Mouse (Mus musculus) granulocyte monocyte progenitor cell, adult 5-6 weeks (primary cell): Measurements from ENCODE around the gene Slc31a1. TPM values are rescaled to one million over a fixed set of nuclear protein-coding genes. Genes with fewer than 3 reads are reported as not detected.
A peak's percentile ranks its signal among the peaks of the same experiment; 100 is the strongest.

Experiments used
- ATAC-seq: replicated peaks from 2 replicates; pipeline ENCODE4 v1.8.0; 2016; ENCODE audit warnings: mild to moderate bottlenecking, moderate TSS enrichment, inconsistent platforms; ENCODE audit not compliant: poor library complexity, severe bottlenecking
- total RNA-seq, 2 experiments: library from RNA; stranded (forward) in 1 of 2; stranded (reverse) in 1 of 2; fragments of 200-712, 200-1000 nt in 1 of 2; fragments of >200 nt in 1 of 2; fragmentation: Nextera tagmentation in 1 of 2; gene quantifications; 2 replicates each; pipeline ENCODE4 v1.2.3; 2014 to 2017

The Slc31a1 gene
- total RNA-seq, 2 experiments from 2014 or later, result 19.8 to 22.5 TPM

GRCm38 (mm10) chr4:62361997-62362396 is 1.5 kb downstream of the Slc31a1 start:
- no peak for ATAC-seq

DNA sequence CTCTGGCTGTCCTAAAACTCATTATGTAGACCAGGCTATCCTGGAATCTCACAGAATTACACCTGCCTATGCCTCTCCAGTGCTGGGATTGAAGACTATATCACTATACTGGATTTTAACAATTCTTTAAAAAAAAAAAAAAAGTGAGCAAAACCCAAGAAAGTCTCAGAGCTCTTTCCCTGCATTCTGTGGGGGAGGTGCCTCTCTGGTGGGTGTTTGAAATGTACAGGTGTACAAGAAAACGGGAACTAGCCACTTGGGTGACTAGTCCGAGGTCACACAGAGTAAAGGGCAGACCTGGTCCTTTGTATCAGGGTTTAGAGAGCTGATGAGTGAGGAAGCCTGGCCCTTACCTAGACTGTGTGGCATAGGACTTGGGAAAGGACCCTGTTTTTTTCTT is 1.9 kb downstream of the Slc31a1 start:
- ATAC-seq, result no peak

GRCm38 (mm10) chr4:62364299-62364698 is 3.8 kb downstream of the Slc31a1 start:
- no peak for ATAC-seq

- no peak for ATAC-seq
These were observed 5.8 kb downstream of the Slc31a1 start for GRCm38 (mm10) chr4:62366291-62366690.

- peak; percentile 94 for ATAC-seq
These were observed 7.1 kb downstream of the Slc31a1 start for GRCm38 (mm10) chr4:62367586-62367985.

GRCm38 (mm10) chr4:62369091-62369490 is 8.6 kb downstream of the Slc31a1 start:
- ATAC-seq, result peak; percentile 52

GRCm38 (mm10) chr4:62372410-62372809 is 11.9 kb downstream of the Slc31a1 start:
- no peak for ATAC-seq

- no peak for ATAC-seq
These were observed 12.4 kb downstream of the Slc31a1 start for GRCm38 (mm10) chr4:62372818-62373520.

- ATAC-seq, result no peak
These were observed 13.1 kb downstream of the Slc31a1 start for GRCm38 (mm10) chr4:62373668-62374067.

GRCm38 (mm10) chr4:62374342-62374741 is 13.8 kb downstream of the Slc31a1 start:
- no peak for ATAC-seq

GRCm38 (mm10) chr4:62376123-62376522 is 15.6 kb downstream of the Slc31a1 start:
- no peak for ATAC-seq

DNA sequence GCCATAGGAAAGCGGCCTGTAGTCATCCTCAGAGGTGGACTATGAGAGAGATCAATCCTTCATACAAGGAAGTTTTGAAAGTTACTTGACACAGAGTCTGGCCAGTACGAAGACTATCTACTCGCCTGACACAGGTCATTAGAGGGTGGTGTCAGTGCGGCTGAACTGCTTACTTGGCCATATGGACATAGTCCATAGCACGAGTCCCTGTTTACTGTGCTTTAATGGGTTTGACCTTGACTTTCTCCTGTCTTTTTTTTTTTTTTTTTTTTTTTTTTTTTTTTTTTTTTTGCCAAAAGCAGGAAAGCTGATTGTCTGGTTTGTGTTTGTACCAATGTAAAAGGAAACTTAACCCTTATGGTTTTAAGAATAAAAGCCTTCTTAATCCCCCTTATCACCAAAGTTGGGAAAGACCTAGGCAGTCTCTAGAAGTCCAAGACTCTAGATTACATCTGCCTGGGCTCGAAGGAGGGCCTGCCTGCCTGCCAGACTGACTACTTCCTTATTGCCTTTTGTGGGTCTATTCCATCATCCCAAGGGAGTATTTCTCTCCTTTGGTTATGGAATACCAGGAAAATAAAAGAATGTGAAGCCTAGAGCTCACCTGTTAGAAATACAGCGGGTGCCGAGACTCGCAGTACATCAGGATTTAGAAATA is 19.3 kb downstream of the Slc31a1 start:
- no peak for ATAC-seq

- no peak for ATAC-seq
These were observed 22.7 kb downstream of the Slc31a1 start for GRCm38 (mm10) chr4:62383207-62383606.

DNA sequence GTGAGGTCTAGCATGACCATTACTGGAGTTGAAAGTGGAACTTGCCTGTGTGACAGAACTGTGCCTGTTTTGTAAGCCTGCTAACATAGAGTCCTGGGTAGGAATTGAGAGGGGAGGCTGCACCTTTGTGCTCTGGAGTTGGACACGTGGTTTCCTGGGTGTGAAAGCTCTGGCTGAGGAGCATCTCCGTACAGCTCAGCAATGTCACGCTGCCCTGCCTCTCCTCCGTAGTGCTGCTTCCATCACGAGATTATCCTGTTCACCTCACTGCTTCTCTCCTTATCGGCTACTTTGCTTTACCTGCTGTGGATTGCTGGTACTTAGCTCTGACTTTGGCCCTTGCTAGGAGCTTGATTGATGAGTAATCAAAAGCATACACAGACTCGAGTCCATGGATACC is 23.2 kb downstream of the Slc31a1 start:
- ATAC-seq, result no peak

- ATAC-seq, result no peak
These were observed 23.6 kb downstream of the Slc31a1 start for GRCm38 (mm10) chr4:62384159-62384558.

DNA sequence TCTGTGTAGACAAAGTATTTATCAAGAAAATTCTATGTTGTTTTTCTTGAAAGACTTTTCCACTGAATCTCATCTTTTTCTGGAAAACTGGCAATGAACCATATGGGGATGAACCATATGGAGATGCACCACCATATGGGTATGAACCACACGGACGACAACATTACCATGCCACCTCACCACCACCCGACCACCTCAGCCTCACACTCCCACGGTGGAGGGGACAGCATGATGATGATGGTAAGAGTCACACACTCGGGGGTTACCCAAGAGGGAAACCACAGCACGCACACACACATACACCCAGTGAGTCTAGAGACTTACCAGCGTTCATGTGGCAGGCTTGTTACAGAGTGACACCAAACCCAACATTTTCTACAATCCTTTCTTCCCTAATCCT is 24.9 kb downstream of the Slc31a1 start:
- ATAC-seq, result no peak

GRCm38 (mm10) chr4:62389592-62390512 is 29.3 kb downstream of the Slc31a1 start:
- no peak for ATAC-seq

- ATAC-seq, result peak; percentile 98
These were observed 31.4 kb downstream of the Slc31a1 start for GRCm38 (mm10) chr4:62391892-62392291.

GRCm38 (mm10) chr4:62393459-62393858 is 32.9 kb downstream of the Slc31a1 start:
- no peak for ATAC-seq

DNA sequence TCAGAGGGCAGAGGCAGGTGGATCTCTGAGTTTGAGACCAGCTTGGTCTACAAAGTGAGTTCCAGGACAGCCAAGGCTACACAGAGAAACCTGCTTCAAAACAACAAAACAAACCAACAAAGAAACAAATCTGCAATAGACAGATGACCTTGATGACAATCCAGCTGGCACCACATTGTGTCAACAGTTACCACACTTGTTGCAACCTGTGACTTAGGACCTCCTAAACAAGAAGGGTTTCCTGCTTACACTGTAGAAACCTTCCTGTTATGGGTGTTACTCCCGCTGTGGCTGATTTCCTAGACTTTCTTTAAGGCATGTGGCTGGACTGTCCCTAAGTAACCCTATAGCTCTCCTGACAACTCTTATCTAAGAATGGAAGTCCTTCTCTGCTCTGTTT is 35.3 kb downstream of the Slc31a1 start:
- no peak; the same call in 1 of the 2 replicates for ATAC-seq
